Mouse (Mus musculus): ENCODE measurements around the gene Ier3.

The Ier3 gene

DNA sequence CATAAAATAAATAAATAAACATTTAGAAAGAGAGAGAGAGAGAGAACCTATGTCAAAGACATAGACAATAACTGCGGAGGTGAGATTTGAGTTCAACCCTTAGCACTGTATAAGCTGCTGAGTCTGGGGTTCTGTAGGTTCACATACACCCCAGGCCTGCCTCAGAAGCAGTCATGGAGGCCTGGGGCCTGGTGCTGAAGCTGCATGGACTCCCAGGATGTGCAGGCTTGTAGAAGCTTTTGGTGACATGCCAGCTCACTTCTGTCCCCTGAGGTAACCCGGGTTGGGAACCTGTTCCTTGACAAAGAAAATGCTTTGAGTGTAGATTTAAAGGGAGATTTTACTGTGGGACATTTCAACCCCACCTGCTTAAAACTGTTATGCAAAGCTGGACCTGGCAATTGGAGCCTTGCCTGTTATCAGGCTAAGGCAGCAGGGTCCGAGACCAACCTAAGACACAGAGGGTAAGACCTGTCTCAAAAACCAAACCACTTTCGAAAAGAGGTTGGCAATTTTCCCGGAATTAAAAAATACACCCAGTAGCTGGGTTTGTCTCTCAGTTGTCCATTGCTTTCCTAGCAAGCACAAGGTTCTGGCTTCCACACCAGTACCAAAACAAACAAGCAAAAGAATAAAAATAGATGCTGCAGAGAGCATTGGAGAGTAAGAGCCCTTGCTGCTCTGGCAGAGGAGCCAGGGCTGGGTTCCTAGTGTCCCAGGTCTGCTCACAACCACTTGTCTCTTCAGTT, 10.4 kb upstream of the Ier3 start:
- DNase-seq (ENCODE audit: inconsistent age in 2 of 2, low spot score in 1 of 2): peak in 1 of 2 experiments; percentile 56

DNA sequence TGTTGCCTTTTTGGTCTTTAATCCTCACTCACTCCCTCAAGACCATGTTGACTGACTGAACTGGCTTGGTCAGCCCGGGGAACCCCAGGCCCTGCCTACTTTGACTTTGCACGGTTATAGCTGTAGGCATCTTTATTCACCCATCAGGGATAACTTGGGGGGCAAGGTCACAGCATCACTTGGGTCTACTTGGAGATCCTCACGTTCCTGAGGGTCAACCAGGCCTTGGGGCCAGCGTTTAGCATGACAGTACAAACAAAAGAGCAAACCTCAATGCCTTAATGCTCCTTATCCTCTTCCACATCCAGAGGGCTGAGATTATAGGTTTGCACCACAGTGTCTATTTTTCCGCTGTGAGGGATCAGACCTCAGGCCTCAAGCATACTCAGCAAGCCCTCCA, 9.2 kb upstream of the Ier3 start:
- DNase-seq (ENCODE audit: inconsistent age in 2 of 2, low spot score in 1 of 2): peak in 1 of 2 experiments; percentile 47

DNA sequence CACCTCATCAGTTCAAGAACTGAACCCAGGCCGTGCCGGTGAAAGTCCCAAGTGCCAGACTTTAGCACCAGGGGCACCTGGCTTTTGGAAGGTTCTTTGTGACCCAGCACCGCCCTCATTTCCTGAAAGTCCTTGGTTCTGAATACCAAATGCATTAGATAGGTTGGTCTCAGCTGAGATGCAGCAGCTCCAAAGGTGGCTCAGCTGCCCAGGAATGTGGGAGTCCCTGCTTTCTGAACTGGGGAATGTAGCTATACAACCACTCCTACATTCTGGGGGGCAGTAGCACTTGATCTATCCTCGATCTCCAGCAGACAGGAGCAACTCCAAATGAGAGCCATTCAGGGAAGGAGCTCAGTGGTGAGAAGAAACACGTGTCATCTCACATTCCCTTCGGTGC, 8.7 kb upstream of the Ier3 start:
- no peak for DNase-seq (ENCODE audit: inconsistent age in 2 of 2, low spot score in 1 of 2)

DNA sequence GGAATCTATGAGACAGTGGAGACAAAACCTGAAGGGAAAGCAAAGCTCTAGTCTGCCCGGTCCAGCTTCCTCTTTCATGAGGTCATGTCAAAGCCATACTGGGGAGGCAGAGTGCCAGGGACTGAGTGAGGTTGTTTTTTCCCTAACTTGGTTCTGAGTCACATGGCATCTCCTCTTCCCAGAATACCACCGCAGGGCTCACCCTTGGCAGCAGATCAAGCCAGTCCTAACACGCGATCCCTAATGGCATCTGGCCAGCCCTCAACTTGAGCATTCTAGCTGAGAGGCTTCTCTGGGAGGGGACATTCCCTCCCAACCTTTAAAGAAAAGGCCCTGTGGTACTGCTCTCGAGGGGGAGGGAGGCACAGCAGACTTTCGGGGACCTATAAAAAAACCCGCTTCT, 8.2 kb upstream of the Ier3 start:
- DNase-seq (ENCODE audit: inconsistent age in 2 of 2, low spot score in 1 of 2): peak; percentile 96 to 98

DNA sequence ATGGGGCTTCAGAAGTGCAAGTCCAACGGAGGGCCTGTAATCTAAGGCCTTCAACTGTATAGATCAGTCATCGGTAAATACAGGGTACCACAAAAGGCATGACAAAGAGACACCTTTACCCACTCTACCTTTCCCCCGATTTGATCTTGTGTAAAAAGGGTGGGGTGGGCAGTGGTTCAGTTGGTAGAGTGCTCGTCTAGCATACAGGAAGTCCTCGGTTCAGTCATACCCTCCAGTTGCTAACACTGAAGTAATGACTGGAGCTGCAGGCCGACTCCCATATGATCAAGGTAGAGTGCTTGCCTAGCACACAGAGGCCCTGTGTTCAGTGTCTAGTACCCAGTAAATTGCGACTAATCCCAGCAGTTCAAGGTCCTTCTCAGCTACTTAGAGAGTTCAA, 7.8 kb upstream of the Ier3 start:
- peak in 1 of 2 experiments; percentile 48 for DNase-seq (ENCODE audit: inconsistent age in 2 of 2, low spot score in 1 of 2)

DNA sequence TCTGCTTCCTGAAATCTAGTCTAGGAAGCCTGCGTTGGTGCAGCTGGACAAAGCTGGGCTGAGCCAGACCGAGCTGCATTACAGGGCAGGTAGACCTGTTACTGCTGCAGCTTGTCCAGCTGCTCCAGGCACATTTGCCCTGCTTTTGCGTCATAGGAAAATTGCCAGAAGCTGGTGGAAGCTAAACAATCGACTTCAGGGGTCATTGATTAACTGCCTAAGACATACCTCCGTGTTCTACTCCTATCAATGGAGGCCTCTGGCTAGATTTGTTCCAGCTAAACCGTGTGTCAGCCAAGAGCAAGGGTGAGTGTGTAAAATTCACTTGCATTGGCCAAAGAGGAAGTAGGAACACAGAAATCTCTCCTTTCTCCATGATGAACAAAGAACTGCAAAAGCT, 6.8 kb upstream of the Ier3 start:
- DNase-seq (ENCODE audit: inconsistent age in 2 of 2, low spot score in 1 of 2): peak; percentile 18 to 62

DNA sequence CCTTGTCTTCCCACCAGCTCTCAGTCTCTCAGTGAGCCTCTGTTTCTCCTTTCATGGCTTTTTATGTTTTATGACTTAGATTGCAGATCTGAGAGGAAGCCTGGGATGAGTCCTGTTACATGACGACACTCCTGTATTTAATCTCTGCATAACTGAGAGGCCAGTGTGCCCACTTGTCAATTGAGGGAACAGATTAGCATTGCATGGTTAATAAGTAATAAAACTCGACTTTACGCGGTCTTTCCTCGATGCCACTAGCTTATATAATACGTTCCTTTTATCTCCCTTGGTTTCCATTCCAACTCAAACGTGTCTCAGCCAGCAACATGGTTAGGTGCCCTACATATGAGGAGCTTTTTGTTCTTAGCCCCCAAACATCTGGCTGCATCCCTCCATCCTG, 5.6 kb upstream of the Ier3 start:
- DNase-seq (ENCODE audit: inconsistent age in 2 of 2, low spot score in 1 of 2): no peak

DNA sequence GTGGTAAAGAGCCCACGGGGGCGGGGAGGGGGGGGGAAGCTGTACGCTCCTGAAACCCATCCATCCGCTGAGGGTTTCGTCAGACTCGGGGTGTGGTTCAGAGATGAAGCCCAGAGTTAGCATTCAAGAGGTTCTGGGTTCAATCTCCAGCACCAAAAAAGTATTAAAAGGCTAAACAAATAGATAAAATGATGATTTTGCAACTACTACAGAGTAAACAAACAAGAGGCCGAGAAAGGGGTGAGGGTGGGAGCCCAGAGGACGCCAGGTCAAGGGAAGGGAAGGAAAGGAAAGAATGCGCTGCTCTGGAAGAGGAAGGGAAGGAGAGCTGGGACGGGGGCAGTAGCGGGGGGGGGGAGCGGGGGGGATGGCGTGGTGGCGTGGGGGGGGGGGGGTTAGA, 4.8 kb upstream of the Ier3 start:
- no peak for DNase-seq (ENCODE audit: inconsistent age in 2 of 2, low spot score in 1 of 2)

DNA sequence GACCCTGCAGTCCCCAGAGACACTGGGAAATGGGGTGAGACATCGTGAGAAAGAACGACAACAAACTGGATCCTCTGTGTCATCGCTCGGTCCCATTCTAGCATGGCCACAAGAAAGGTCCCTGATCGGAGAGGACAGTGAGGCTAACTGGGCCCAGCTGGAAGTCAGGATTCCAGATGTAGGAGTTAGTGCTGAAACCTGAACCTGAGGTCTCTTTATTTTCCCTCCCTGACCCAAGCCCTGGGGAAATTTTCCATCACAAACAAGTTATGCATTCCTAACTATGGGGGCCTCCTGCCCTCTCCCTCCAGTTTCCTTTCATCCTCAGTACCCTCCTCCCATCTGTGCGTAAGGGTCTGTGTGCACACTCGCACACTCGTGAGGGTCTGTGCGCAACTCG, 4.3 kb upstream of the Ier3 start:
- no peak for DNase-seq (ENCODE audit: inconsistent age in 2 of 2, low spot score in 1 of 2)

DNA sequence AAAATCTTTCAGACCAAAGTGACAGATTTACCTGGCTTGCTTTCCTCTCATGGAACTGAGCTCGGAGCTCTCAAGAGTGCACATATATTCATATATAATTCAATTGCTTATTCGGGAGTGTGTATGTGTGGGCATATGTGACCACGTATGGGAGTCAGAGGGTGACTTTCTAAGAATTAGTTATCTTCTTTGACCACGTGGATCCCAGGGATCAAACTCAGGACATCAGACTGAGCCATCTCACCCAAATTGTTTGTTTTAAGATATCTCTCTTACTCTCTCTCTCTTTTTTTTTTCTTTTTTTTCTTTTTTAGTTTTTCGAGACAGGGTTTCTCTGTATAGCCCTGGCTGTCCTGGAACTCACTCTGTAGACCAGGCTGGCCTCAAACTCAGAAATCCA, 1.4 kb upstream of the Ier3 start:
- no peak for DNase-seq (ENCODE audit: inconsistent age in 2 of 2, low spot score in 1 of 2)

DNA sequence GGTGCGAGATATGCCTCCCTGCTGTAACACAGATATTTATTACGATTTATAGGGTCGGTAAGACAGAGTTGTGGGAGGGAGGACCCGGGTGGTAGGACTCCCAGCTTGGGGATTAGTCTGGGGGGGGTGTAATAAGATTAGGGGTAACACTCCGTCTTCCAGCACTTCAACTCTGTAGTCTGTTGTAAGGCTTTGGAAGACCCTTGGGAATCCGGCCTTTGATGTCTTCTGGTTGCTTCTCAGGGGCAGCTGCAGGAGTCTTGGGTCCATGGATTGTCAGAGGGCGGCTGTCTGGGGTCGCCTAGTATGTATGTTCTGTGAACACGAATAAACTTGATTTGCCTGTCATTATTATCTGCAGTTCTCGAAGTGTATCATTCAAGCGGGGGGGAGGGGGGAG, 1.1 kb downstream of the Ier3 start:
- peak in 1 of 2 experiments; percentile 47 for DNase-seq (ENCODE audit: inconsistent age in 2 of 2, low spot score in 1 of 2)

DNA sequence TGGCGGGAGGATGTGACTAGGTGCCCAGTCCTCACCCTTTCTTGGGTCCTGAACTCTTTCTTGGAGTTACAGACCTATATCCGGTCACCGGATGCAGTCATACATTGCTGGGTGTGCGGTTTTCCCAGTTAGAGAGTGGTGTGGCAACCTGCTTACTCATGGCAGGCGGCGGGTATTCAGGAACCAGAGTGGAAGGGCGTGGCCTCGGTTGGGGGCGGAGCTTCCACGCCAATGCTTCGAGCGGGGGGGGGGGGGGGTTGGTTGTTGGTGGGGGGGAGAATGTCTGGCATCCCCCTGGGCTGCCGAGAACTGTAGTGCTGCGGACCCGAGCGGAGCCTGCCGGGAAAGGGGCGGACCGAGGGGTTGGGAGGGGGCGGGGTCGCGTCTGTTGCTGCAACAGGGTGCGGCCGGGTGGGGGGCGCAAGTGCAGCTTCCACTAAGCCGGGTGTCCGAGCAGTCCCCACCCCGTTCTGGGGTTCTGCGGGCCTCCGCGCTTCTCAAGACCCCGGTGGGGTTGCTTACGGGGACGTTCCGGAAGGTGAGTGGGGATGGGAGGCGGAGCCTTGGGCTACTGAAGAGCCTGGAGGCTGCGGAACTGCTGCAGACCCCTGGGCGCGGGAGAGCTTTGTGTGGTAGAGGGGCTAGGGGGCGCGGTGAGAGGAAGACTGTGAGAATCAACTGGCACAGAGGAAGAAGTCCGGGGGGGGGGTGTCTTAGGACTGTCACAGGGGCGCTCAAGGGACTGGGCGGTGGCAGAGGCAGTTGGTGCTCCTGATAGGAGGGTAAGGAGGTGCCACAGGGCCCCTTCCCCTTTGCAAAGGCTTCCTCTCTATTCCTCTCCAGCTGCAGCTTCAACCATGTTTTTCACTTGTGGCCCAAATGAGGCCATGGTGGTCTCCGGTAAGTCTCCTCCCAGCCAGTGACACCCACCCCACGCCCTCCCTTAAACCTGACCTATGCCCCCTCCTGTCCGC, 1.8 kb downstream of the Ier3 start, which contains the start of gene Flot1:
TSS of gene Flot1 (plus strand) at position 267 of the 974 bp plus-strand sequence.
- DNase-seq (ENCODE audit: inconsistent age in 2 of 2, low spot score in 1 of 2): peak; percentile 91 to 95

DNA sequence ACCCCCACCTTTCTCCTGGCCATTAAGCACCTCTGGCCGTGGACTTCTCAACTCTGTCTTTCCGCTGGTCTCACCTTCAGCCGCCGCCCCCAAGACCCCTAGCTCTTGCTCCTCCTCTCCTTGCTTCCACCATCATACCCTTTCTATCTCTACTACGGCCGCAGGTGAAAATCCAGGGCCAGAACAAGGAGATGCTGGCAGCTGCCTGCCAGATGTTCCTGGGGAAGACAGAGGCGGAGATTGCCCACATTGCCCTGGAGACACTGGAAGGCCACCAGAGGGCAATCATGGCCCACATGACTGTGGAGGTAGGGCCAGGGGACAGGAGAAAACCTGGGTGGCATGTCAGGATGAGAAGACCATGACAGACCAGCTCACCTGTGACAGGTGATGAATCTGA, 2.9 kb downstream of the Ier3 start:
- DNase-seq (ENCODE audit: inconsistent age in 2 of 2, low spot score in 1 of 2): peak; percentile 50 to 75

DNA sequence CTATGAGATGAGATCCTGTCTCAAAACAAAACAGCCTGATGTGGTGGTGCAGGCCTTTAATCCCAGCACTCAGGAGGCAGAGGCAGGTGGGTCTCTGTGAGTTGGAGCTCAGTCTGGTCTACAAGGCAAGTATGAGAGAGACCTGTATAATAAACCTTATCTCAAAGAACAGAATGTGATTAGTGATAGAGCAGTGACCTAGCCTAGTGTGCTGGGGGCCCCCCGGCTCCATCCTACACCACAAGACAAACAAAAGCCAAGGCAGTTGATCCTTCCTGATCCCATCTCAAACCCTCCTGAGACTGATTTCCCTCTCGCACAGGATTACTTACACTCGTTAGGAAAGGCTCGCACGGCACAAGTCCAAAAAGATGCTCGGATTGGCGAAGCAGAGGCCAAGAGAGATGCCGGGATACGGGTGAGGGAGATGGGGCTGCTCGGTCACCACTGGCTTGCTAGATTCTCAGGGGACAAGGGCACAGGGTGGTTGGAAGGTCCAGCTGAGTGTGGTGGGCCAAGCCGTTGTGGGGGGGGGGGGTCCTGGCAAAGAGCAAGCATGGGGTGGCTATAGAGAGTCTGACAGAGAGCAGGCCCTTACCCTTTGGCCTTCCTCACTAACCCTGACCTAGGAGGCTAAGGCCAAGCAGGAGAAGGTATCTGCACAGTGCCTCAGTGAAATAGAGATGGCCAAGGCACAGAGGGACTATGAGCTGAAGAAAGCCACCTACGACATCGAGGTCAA, 3.8 kb downstream of the Ier3 start:
- no peak for DNase-seq (ENCODE audit: inconsistent age in 2 of 2, low spot score in 1 of 2)

DNA sequence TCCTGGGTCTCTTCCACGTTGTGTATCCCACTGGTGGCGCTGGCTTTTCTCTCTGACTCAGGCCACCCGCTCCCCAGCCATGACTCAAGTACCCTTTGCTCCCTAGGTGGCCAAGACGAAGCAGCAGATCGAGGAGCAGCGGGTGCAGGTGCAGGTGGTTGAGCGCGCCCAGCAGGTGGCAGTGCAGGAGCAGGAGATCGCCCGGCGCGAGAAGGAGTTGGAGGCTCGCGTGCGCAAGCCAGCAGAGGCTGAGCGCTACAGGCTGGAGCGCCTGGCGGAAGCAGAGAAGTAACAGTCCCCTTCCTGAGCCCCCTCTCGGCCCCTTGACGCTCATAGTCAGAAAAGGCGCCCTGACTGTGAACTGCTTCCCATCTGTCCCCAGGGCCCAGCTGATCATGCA, 8.3 kb downstream of the Ier3 start:
- DNase-seq (ENCODE audit: inconsistent age in 2 of 2, low spot score in 1 of 2): peak; percentile 89 to 95

DNA sequence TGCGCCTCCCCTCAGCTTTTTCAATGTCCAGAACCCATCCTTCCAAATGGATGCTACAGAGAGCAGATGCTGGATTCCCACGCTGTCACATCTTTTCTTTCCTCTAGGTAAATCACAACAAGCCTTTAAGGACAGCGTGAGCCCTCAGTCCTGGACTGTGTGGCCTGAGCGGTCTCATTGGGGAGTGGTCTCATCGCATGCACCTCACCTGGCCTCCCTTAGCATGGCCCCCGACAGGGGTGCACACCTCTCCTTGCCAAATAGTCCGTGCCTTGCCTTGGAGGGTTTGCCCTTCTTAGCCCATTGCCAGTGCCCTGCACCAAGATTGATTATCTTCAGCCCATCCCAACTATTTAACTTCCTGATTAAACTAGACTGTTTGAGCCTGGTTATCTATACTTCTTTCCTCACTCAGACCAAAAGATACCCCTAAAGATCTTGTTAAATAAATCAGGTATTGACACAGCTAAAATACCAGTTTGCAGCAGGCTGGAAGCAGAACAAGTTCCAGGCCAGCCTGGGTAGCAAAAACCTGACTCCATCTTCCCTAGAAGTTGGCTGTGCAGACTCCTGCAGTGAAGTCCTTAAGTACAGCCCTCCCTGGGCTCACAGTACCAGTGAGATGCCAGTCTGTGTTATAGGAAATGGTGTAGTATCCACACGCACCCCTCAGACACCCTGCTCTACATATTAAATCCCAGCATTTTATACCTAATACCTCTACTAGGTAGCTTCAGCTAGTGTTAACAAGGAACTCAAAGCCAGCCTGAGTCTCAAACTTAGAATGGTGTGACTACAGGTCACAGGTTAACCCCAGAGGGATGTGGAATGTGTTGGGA, 11.1 kb downstream of the Ier3 start:
- DNase-seq (ENCODE audit: inconsistent age in 2 of 2, low spot score in 1 of 2): peak in 1 of 2 experiments; percentile 12

DNA sequence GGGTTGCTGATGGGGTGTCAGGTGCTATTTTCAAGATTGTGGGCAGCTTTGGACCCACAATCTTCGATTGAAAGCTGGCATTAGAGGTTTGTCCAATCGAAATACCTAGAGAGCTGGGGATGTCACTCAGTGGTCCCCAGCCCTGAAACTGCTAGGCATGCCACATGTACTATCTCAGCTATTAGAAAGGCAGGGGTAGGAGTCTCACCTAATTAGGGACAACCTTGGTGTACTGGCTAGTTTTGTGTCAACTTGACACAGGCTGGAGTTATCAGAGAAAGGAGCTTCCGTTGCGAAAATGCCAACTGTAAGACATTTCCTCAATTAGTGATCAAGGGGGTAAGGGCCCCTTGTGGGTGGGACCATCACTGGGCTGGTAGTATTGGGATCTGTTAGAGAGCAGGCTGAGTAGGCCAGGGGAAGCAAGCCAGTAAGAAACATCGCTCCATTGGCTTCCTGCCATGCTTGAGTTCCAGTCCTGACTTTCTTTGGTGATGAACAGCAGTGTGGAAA, 11.8 kb downstream of the Ier3 start:
- peak in 1 of 2 experiments; percentile 51 for DNase-seq (ENCODE audit: inconsistent age in 2 of 2, low spot score in 1 of 2)

DNA sequence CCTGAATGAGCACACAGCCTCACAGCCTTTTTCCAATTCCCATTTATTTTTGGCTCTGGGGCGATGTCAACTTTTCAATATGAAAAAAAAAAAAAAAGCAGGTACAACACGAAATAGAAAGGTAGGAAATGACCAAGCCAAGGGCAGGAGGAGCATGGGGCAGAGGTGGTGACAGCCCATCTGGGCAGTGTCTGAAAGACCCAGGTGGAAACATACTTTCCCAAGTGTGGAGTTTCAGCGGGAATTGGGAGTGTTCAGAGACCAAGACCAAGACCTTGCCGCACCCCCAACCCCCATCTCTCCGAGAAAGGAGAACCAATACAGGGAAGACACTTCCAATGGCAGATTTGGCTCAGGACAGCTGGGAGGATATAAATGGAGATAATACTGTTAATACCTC, 12.4 kb downstream of the Ier3 start:
- DNase-seq (ENCODE audit: inconsistent age in 2 of 2, low spot score in 1 of 2): no peak

DNA sequence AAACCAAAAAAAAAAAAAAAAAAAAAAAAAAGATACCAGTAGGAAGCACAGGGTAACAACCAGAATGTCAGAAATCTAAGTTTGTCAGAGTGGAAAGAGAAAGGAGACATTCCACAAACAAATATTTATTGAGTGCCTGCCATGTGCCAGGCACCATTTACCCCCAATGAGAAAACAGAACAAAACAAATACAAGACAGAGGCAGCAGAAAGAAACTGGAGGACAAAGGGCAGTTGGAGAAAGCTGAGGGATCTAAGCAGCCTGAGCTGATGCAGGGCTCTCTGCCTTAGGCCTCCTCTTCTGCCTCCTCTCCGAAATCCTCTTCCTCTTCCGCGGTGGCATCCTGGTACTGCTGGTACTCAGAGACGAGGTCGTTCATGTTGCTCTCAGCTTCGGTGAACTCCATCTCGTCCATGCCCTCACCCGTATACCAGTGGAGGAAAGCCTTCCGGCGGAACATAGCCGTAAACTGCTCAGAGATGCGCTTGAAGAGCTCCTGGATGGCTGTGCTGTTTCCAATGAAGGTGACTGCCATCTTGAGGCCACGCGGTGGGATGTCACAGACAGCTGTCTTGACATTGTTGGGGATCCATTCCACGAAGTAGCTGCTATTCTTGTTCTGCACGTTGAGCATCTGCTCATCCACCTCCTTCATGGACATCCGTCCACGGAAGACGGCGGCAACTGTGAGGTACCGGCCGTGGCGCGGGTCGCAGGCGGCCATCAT, 13.4 kb downstream of the Ier3 start:
- peak in 1 of 2 experiments; percentile 56 for DNase-seq (ENCODE audit: inconsistent age in 2 of 2, low spot score in 1 of 2)

All from adrenal gland, adult (tissue).